Mouse (Mus musculus) gastrocnemius, postnatal 4 days (tissue): ENCODE results near the gene Cntnap4. TPM values are rescaled to one million over a fixed set of nuclear protein-coding genes. Genes with fewer than 3 reads are reported as not detected.

ENCODE experiments used
- DNase-seq, 2 experiments: peaks; one replicate each; pipeline ENCODE4 v3.0.0; 2021 to 2022; ENCODE audit warnings: low spot score in 2 of 2, mixed read lengths in 2 of 2
- long read RNA-seq, 2 experiments: library from polyadenylated mRNA; stranded (forward); transcript quantifications; one replicate each; pipeline ENCODE4 v2.0.0; 2021
- total RNA-seq, 2 experiments: library from RNA; stranded (reverse); gene quantifications; 2 replicates each; pipeline ENCODE4 v1.2.3; 2021

Gene Cntnap4
- total RNA-seq = under 1 TPM; 0.47 to 0.54 TPM
- long read RNA-seq, experiment 1 = 0 reads
- long read RNA-seq, experiment 2 = 0 reads

DNA sequence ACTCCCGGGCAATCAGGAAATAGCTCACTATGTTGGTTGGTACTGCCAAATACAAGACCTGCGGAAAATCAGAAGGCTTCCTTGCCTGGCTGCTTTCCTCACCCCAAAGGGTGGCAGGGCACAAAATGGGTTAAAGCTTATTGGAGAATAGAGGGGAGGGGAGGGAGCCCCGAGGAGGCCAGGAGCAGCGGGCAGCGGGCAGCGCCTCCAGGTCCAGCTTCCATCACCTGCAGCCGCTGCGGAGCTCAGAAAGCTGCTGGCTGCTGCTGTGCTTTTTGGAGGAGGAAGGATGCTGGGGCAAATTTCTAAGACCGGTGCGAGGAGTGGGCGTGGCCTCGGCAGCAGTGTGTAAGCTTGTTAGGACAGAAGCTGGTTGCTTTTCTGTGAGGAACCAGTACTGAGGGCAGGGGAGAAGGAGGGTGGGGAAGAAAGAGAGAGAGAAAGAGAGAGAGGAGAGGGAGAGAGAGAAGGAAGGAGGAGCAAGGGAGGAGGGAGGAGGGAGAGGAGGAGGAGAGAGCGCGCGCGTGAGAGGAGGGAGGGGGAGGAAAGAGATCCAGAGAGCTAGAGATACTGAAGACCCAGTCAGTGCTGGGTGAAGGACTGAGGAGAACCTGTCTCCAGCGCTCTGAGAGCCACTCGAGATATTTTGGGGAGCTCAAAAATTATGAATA lies at the start of gene Cntnap4:
Gene Cntnap4, plus strand, starts transcription at position 573 of the 671 bp plus-strand sequence.
- DNase-seq = no peak

GRCm38 (mm10) chr8:112557376-112557775 lies 12.5 kb upstream of the Cntnap4 start:
- DNase-seq = no peak

DNA sequence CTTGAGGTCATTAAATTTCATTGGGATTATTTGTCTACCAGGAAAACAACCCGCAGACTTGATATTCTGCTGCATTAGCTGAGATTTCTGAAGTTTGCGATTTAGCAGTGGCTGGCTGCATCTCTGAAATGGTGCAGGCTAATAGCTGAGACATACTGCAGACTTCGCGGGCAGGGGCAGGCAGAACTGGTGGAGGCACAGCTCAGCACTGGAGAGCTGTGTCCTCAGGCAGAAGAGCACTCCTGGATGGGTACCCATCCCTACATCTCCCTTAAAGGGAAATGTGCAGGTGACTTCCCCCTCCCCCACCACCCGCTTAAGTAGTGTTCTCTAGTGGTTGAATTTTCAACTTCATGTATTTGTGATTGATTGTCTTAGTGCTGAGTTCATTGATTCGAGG lies 698 bp downstream of the Cntnap4 start:
- no peak for DNase-seq

- peak in 1 of 2 experiments; percentile 19 for DNase-seq
These were observed 1.6 kb downstream of the Cntnap4 start for GRCm38 (mm10) chr8:112571337-112571904.

DNA sequence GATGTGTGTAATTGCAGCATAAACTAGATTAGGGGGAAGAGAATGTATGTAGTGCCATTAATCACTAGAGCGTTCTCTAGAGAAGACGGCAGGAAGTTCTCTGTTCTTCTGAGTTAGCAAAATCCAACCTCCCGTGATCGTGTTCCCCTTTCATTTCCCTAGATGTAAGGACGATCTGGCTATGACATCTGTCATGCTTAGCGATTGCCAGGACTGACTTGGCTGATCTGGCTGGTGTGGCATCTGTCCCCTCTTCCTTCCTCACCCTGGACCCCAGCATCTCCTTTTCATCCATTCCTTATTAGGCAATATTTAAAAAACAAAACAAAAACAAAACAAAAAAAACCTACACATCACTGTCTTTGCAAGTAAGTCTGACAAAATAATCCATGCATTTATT lies 11.6 kb downstream of the Cntnap4 start:
- no peak for DNase-seq

DNA sequence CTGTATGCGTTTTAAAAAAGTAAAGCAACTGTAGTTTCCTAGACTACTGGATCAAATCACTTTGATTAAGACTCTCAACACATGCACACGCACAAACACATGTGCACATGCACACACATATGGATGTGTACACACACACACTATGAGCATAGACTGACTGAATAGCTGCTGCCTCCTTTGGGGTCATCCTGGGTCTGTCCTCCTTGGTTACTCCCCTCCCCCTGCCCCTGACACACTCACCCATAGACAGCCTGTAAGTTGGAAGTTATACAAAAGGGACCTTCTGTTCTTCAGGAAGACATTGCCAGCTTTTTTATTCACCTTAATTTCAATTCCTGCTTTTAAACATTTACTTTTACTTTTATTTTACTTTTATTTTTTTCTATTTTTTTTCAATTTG lies 13.6 kb downstream of the Cntnap4 start:
- DNase-seq = no peak

DNA sequence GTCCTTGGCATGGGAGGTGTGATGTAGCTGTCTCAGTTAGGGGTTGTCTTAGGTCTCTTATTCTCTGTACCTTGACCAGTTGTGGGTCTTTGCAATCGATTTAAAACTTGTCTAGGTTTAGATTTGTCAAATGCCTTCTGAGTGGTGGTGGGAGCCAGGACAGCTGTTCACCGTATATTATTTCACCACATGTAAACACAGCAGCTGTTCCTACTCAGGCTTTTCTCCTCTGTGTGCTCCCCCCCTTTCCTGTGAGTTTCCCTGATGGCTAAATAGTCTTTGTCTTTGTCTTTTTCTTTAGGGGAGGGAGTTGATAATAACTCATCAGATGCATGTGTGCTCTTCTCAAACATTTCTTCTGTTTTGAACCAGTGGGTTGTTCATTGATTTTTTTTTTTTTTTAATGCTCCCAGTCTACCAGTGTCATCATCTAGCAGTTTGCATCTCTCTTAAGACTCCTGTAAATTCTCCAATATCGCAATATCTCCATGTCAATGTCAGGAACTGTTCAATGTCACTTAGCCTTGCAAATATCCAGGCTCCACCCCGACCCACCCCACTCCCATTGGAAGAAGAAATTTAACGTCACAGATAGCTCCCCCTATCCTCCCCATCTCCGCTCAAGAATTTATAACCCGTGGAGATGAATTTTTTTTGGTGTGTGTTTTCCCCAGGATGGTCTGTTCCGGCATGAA lies 18.7 kb downstream of the Cntnap4 start:
- no peak for DNase-seq

DNA sequence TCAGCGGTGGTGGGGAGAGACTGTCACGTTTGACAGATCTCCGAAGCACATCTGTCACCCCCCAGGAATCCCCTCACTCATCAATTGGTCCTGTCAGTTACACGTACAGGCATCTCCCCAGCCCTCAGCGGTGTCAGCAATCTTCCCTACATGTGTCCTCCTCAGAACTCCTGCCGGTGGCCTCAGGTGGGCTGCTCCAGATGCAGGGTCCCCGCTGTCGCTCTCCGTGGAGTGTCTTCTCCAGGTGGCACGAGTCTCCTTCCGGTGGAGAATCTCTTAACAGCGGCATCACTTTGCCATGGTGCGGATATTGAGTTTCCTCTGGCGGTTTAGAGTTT lies 19.2 kb downstream of the Cntnap4 start:
- no peak for DNase-seq

DNA sequence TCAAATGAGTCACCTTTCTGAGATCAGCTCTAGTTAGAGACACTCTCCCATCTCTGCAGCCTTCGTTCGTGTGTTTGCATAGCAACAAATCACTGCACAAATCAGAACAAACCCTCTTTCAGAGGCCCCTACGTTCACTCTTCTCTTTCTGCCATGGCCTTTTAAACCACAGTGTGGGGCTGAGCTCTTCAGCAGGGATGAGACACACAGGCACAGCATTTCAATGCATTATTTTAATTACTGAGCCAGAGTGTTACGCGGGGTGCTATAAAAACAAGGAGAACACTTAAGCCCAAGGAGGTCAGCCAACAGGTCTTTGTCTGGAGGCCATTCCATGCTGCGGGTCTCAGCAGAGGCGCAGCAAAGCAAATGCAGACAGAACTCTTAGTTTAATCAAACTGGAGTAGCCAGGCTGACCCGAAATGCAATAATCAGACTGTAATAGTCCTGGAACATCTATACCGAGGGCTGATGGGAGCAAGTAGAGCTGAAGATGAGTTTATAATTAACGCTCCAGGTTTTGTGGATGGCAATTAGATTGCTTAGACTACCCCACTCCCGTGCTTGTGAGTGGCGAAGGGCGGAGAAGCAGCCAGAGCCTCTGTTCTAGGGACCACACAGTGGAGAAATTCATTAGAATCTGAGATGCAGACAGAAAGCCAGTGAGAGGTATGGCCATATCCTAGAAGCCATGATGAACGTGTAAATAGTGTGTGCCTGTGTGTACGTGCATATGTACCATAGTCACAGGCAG lies 26.4 kb downstream of the Cntnap4 start:
- no peak for DNase-seq

GRCm38 (mm10) chr8:112599975-112600374 lies 30.1 kb downstream of the Cntnap4 start:
- no peak for DNase-seq

DNA sequence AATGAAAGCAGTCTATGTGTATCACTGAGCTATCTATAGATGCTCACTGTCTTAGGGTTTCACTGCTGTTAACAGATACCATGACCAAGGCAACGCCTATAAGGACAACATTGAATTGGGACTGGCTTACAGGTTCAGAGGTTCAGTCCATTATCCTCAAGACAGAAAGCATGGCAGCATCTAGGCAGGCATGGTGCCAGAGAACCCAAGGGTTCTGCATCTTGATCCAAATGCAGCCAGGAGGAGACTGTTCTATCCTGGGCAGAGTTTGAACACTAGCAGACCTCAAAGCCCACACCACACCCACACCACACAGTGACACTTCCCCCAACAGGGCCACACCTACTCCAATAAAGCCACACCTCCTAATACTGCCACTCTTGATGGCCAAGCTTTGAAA lies 31.3 kb downstream of the Cntnap4 start:
- DNase-seq = no peak

DNA sequence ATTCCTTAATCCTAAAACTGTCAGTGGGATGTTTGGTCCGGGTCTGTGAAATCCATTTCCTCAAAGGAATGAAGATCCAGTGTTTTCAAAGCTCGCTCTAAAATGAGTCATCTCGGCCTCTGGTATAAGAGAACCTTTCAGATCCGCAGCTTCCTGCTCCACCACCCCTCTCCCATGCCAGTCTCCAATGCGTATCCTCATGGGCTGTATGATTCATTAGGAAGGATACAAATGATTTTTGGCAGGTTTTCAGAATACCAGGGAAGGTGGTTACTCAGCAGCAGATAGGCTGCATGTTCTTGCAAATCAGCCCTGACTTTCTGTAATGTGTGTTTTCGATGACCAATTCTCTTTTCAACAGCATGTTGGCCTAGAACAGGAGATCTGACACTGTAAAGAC lies 40.3 kb downstream of the Cntnap4 start:
- no peak for DNase-seq

DNA sequence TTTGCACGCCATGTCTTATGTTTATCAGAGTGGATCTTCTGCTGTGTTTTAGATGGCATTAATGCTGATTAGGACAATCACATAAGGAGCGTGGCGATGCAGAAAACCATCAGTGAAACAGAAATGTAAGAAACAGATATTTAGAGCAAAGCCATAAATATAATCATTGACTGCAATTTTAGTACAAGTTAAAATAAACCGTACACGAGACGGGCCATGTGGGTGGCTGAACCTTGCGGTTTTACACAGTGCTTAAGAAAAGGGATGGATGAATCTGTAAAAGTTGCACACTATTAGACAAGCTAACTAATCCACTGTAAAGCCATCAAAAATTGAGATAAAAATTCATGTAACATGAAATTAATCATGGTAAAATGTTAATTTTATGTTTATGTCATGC lies 58.9 kb downstream of the Cntnap4 start:
- DNase-seq = no peak

- DNase-seq = no peak
These were observed 82.8 kb downstream of the Cntnap4 start for GRCm38 (mm10) chr8:112652657-112653056.

- no peak for DNase-seq
These were observed 83.4 kb downstream of the Cntnap4 start for GRCm38 (mm10) chr8:112653276-112653675.

GRCm38 (mm10) chr8:112653994-112654393 lies 84.2 kb downstream of the Cntnap4 start:
- DNase-seq = no peak

GRCm38 (mm10) chr8:112664067-112664466 lies 94.2 kb downstream of the Cntnap4 start:
- no peak for DNase-seq

DNA sequence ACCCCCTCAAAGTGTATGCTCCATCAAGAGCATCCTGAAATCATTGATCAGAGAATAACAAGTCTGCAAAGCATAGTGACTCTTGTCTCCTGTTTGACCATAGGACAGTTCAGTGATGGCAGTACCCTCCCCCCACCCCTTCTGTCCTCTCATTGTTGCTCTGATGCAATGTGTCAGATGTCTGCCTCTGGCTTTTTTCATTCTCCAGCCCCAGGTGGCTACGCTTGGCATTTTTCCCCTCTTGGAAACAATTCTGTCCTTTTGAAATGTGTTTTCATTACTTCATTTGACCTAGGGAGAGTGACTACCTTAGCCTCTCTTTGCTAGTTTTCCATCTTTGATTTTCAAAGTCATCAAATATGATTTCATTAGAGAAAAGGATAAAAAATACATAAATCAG lies 104.8 kb downstream of the Cntnap4 start:
- DNase-seq = no peak

DNA sequence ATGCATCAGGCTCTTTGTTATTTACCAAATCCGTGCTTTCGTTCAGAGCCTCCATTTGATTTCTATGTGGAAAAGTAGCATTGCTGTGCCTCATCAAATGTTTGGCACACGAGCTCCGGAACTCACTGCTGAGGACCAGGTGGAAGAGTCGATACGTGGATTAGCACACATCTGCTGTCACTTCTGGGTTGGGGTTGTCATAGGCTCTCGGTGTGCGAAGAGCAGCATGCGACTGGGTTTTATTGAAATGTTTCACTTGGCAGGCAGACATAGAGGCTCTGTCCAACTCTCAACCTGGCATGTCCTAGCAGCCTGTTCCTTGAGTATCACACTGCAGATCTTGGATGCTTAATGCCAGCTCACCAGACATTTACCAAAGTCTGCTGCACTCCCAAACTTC lies 111.9 kb downstream of the Cntnap4 start:
- no peak for DNase-seq

DNA sequence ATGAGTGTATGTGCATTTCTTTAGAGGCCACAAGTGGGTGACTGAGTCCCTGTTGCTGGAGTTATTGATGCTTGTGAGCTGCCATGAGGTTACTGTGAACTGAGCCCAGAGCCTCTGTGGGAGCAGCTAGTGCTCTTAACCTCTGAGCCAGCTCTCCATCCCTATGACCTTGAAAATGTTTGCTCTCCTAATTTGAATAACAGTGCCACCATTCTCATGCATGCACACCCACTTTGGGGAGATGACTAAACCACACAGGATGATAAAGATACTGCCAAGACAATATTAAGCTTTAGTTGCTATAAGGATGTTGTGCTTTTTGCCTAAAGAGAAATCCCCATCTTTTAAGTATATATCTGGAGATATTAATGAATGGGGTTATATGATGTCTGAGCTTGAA lies 125.9 kb downstream of the Cntnap4 start:
- DNase-seq = no peak

- no peak for DNase-seq
These were observed 128.3 kb downstream of the Cntnap4 start for GRCm38 (mm10) chr8:112698141-112698540.

- DNase-seq = no peak
These were observed 147.1 kb downstream of the Cntnap4 start for GRCm38 (mm10) chr8:112716982-112717381.
